Mouse (Mus musculus): ENCODE measurements at regions not wholly inside any gene's neighbourhood (a gene's known extent, or its start where the extent isn't known, plus 50 kb on each side); places are given as distances from the start of the nearest gene placed in this dataset.

GRCm38 (mm10) chr9:13974870-13975269, 147.4 kb downstream of the Fam76b start:
- DNase-seq (ENCODE audit: low read depth, low spot score) (no peak), ATAC-seq (no peak)
- POLR2A ChIA-PET: no interaction called here
- CTCF ChIA-PET: interaction anchor here (1.3 kb wide), 1 partner anchor 69 kb away, joined by 3 read pairs; no protein-coding TSS in a partner anchor
- no peaks in the 10 kb centered on the region for H3K27me3 ChIP-seq
- in situ Hi-C loops (cut with MboI; ENCODE audit: low pct_unique_long_range_greater_than_20kb): no loop called here
- TF ChIP-seq CTCF (IDR thresholded peaks at IDR 0.05): no peak

- TF ChIP-seq CTCF (IDR thresholded peaks at IDR 0.05): no peak
- H3K27me3 ChIP-seq: no peaks in the 10 kb centered on the region
- CTCF ChIA-PET: interaction anchor here (1.4 to 1.7 kb wide), 2 partner anchors 12 to 34 kb away, joined by 3 to 6 read pairs; no protein-coding TSS in a partner anchor
- POLR2A ChIA-PET: interaction anchor here (1.3 to 1.7 kb wide), 2 partner anchors 27 to 30 kb away, joined by 3 read pairs; no protein-coding TSS in a partner anchor
- in situ Hi-C loops (cut with MboI; ENCODE audit: low pct_unique_long_range_greater_than_20kb): no loop called here
- ATAC-seq (peak; percentile 54), DNase-seq (ENCODE audit: low read depth, low spot score) (peak; percentile 61)
Observed at GRCm38 (mm10) chr9:13978842-13979241, 151.3 kb downstream of the Fam76b start.

- DNase-seq (ENCODE audit: low read depth, low spot score) (no peak), ATAC-seq (no peak)
- TF ChIP-seq CTCF (IDR thresholded peaks at IDR 0.05): no peak
- in situ Hi-C loops (cut with MboI; ENCODE audit: low pct_unique_long_range_greater_than_20kb): no loop called here
- H3K27me3 ChIP-seq: no peaks in the 10 kb centered on the region
- CTCF ChIA-PET: no interaction called here
- POLR2A ChIA-PET: no interaction called here
Observed at GRCm38 (mm10) chr9:13987486-13987885, 160.0 kb downstream of the Fam76b start.

- no peak for TF ChIP-seq CTCF (IDR thresholded peaks at IDR 0.05)
- CTCF ChIA-PET: interaction anchor here (1.0 kb wide), 1 partner anchor 12 kb away, joined by 4 read pairs; no protein-coding TSS in a partner anchor
- DNase-seq (ENCODE audit: low read depth, low spot score) (no peak), ATAC-seq (no peak)
- H3K27me3 ChIP-seq: no peaks in the 10 kb centered on the region
- in situ Hi-C loops (cut with MboI; ENCODE audit: low pct_unique_long_range_greater_than_20kb): no loop called here
- POLR2A ChIA-PET: no interaction called here
Observed at GRCm38 (mm10) chr9:13988901-13989300, 161.4 kb downstream of the Fam76b start.

GRCm38 (mm10) chr9:13990960-13991359, 163.4 kb downstream of the Fam76b start:
- ChIA-PET CTCF (interaction anchor here (0.8 to 1.3 kb wide), 5 partner anchors 11 to 285 kb away, joined by 3 to 6 read pairs (median 3); no protein-coding TSS in a partner anchor), POLR2A (interaction anchor here (0.7 kb wide), 1 partner anchor 195 kb away, joined by 3 read pairs; no protein-coding TSS in a partner anchor)
- no peaks in the 10 kb centered on the region for H3K27me3 ChIP-seq
- in situ Hi-C loops (cut with MboI; ENCODE audit: low pct_unique_long_range_greater_than_20kb): no loop called here
- ATAC-seq (no peak), DNase-seq (ENCODE audit: low read depth, low spot score) (no peak)
- TF ChIP-seq CTCF (IDR thresholded peaks at IDR 0.05): no peak

GRCm38 (mm10) chr9:13992728-13993127, 165.2 kb downstream of the Fam76b start:
- ChIA-PET CTCF (no interaction called here), POLR2A (no interaction called here)

GRCm38 (mm10) chr9:13999358-13999757, 171.8 kb downstream of the Fam76b start:
- in situ Hi-C loops (cut with MboI; ENCODE audit: low pct_unique_long_range_greater_than_20kb): no loop called here
- ChIA-PET CTCF (interaction anchor here (1.6 kb wide), 1 partner anchor 7 kb away, joined by 5 read pairs; no protein-coding TSS in a partner anchor), POLR2A (no interaction called here)
- no peaks in the 10 kb centered on the region for H3K27me3 ChIP-seq
- no peak for ATAC-seq
- TF ChIP-seq CTCF (IDR thresholded peaks at IDR 0.05): no peak
- no peak for DNase-seq (ENCODE audit: low read depth, low spot score)

More at GRCm38 (mm10) chr9:13992728-13993127, 165.2 kb downstream of the Fam76b start:
- DNase-seq (ENCODE audit: low read depth, low spot score) (no peak), ATAC-seq (no peak)
- no peak for TF ChIP-seq CTCF (IDR thresholded peaks at IDR 0.05)
- in situ Hi-C loops (cut with MboI; ENCODE audit: low pct_unique_long_range_greater_than_20kb): no loop called here
- H3K27me3 ChIP-seq: no peaks in the 10 kb centered on the region

- ATAC-seq (no peak), DNase-seq (ENCODE audit: low read depth, low spot score) (no peak)
- ChIA-PET CTCF (interaction anchor here (1.0 to 1.4 kb wide), 2 partner anchors 9 to 13 kb away, joined by 4 read pairs; no protein-coding TSS in a partner anchor), POLR2A (no interaction called here)
- TF ChIP-seq CTCF (IDR thresholded peaks at IDR 0.05): peak; percentile 49
- H3K27me3 ChIP-seq: no peaks in the 10 kb centered on the region
- in situ Hi-C loops (cut with MboI; ENCODE audit: low pct_unique_long_range_greater_than_20kb): loop anchor here (10.0 kb wide), 1 partner anchor 107 kb away; no protein-coding TSS in a partner anchor
Observed at GRCm38 (mm10) chr9:14001517-14001916, 174.0 kb downstream of the Fam76b start.

- no peaks in the 10 kb centered on the region for H3K27me3 ChIP-seq
- DNase-seq (ENCODE audit: low read depth, low spot score): no peak
- CTCF ChIA-PET: interaction anchor here (1.2 to 1.4 kb wide), 2 partner anchors 8 to 12 kb away, joined by 3 to 4 read pairs; no protein-coding TSS in a partner anchor
- TF ChIP-seq CTCF (IDR thresholded peaks at IDR 0.05): no peak
- in situ Hi-C loops (cut with MboI; ENCODE audit: low pct_unique_long_range_greater_than_20kb): loop anchor here (10.0 kb wide), 1 partner anchor 107 kb away; no protein-coding TSS in a partner anchor
- no peak for ATAC-seq
- POLR2A ChIA-PET: no interaction called here
Observed at GRCm38 (mm10) chr9:14002236-14002635, 174.7 kb downstream of the Fam76b start.

- ChIA-PET POLR2A (no interaction called here), CTCF (interaction anchor here (1.2 kb wide), 2 partner anchors 13 to 22 kb away, joined by 3 to 5 read pairs; no protein-coding TSS in a partner anchor)
- no peak for TF ChIP-seq CTCF (IDR thresholded peaks at IDR 0.05)
- no peaks in the 10 kb centered on the region for H3K27me3 ChIP-seq
- no peak for DNase-seq (ENCODE audit: low read depth, low spot score)
- in situ Hi-C loops (cut with MboI; ENCODE audit: low pct_unique_long_range_greater_than_20kb): loop anchor here (10.0 kb wide), 1 partner anchor 108 kb away; no protein-coding TSS in a partner anchor
- no peak for ATAC-seq
Observed at GRCm38 (mm10) chr9:14003163-14003562, 175.6 kb downstream of the Fam76b start.

GRCm38 (mm10) chr9:14006233-14006984, 178.9 kb downstream of the Fam76b start:
- CTCF ChIA-PET: interaction anchor here (0.8 to 1.4 kb wide), 2 partner anchors 8 kb away, joined by 3 to 5 read pairs; no protein-coding TSS in a partner anchor
- TF ChIP-seq CTCF (IDR thresholded peaks at IDR 0.05): no peak
- in situ Hi-C loops (cut with MboI; ENCODE audit: low pct_unique_long_range_greater_than_20kb): loop anchor here (10.0 kb wide), 1 partner anchor 112 kb away; no protein-coding TSS in a partner anchor
- POLR2A ChIA-PET: no interaction called here
- DNase-seq (ENCODE audit: low read depth, low spot score) (no peak), ATAC-seq (peak; percentile 82)
- no peaks in the 10 kb centered on the region for H3K27me3 ChIP-seq
